Mouse (Mus musculus) thymus, adult 2 months (tissue): ENCODE measurements at regions not wholly inside any gene's neighbourhood (a gene's known extent, or its start where the extent isn't known, plus 50 kb on each side); places are given as distances from the start of the nearest gene placed in this dataset.

Experiments
- DNase-seq: peaks from one replicate; pipeline ENCODE4 v3.0.0; 2021
- H3K27ac ChIP-seq: fragments of 200-500 bp; 2 replicates; pipeline ENCODE4 v1.5.1; 2012; ENCODE audit warnings: low read length, control low read depth; ENCODE audit not compliant: control insufficient read depth, insufficient read depth
- H3K27me3 ChIP-seq: fragments of 200-500 bp; 2 replicates; pipeline ENCODE4 v1.6.1; 2012; ENCODE audit warnings: mild to moderate bottlenecking, low read length, moderate library complexity, mixed read lengths; ENCODE audit not compliant: control insufficient read depth, insufficient read depth
- H3K36me3 ChIP-seq: fragments of 200-500 bp; 2 replicates; pipeline ENCODE4 v1.6.1; 2012; ENCODE audit warnings: mild to moderate bottlenecking, low read length, moderate library complexity; ENCODE audit not compliant: control insufficient read depth, insufficient read depth
- H3K4me1 ChIP-seq: fragments of 200-500 bp; replicated peaks from 2 replicates; pipeline ENCODE4 v1.6.1; 2012; ENCODE audit warnings: low read length; ENCODE audit not compliant: control insufficient read depth, insufficient read depth
- H3K4me3 ChIP-seq: fragments of 200-500 bp; 2 replicates; pipeline ENCODE4 v1.5.1; 2012; ENCODE audit warnings: mild to moderate bottlenecking, low read length, control low read depth, moderate library complexity; ENCODE audit not compliant: control insufficient read depth, insufficient read depth
- CTCF ChIP-seq: fragments of 200-500 bp; IDR thresholded peaks from 2 replicates; pipeline ENCODE4 v1.5.1; 2012; ENCODE audit warnings: mild to moderate bottlenecking, control low read depth, low read length, moderate library complexity, borderline replicate concordance; ENCODE audit not compliant: control insufficient read depth, poor library complexity, insufficient read depth; ENCODE audit errors: extremely low read depth
- POLR2A ChIP-seq: fragments of 200-500 bp; IDR thresholded peaks from 2 replicates; pipeline ENCODE4 v1.6.1; 2012; ENCODE audit warnings: mild to moderate bottlenecking, low read length, control low read depth, moderate library complexity; ENCODE audit not compliant: control insufficient read depth, poor library complexity, insufficient read depth; ENCODE audit errors: extremely low read depth
- WGBS: fragments of 180-500 bp; shearing (Covaris S2); methylation state at CpG from one replicate; pipeline ENCODE4 v1.1.7; 2018; 5-methylcytosine and 5-hydroxymethylcytosine counted together

- Histone ChIP-seq H3K36me3 (no peaks in the 10 kb centered on the region), H3K27me3 (no peaks in the 10 kb centered on the region), H3K4me3 (no peak overlapping the region), H3K4me1 (no peaks in the 10 kb centered on the region), H3K27ac (no peak overlapping the region)
- 98% methylated on average over 6 of the region's 6 CpGs for WGBS
- DNase-seq: no peak
- no peak for TF ChIP-seq POLR2A
- no peak for TF ChIP-seq CTCF
Observed at GRCm38 (mm10) chr7:67817556-67817955, 58.0 kb upstream of the Synm start.

- H3K4me1 ChIP-seq: no peaks in the 10 kb centered on the region
- H3K27ac ChIP-seq: no peak overlapping the region
- DNase-seq: no peak
- H3K36me3 ChIP-seq: no peaks in the 10 kb centered on the region
- no peak overlapping the region for H3K4me3 ChIP-seq
- TF ChIP-seq POLR2A: no peak
- no peaks in the 10 kb centered on the region for H3K27me3 ChIP-seq
- WGBS: 92% methylated on average over 9 of the region's 9 CpGs
Observed at GRCm38 (mm10) chr7:67814861-67815260, 55.3 kb upstream of the Synm start.
